Mouse (Mus musculus) embryo, embryonic 10 days (tissue): ENCODE results near the gene Serpina11.

Experiments used
- DNase-seq: peaks from one replicate; pipeline ENCODE4 v3.0.0-alpha.2; 2015; ENCODE audit warnings: low spot score

Serpina11 gene

DNA sequence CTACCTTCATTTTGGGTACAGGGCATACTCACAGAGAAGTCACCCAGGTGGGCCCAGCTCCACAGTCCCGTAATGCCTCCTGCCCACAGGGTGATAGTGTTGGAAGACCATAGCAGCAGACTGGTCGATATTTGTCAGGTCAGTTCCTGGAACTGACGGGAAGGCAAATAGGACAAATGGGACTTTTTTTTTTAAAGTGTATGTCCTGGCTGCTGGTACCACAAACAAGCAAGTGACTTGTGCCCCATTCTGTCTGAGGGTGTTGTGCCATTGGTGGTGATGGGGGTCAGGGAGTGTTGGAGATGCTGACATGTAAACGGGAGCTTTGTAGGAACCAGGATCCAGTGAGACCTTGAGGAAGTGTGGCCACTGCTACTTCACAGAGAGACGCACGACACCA, at the start of gene Serpina11:
Gene Serpina11, minus strand, starts transcription at position 101 of the 400 bp plus-strand sequence.
- DNase-seq: no peak

DNA sequence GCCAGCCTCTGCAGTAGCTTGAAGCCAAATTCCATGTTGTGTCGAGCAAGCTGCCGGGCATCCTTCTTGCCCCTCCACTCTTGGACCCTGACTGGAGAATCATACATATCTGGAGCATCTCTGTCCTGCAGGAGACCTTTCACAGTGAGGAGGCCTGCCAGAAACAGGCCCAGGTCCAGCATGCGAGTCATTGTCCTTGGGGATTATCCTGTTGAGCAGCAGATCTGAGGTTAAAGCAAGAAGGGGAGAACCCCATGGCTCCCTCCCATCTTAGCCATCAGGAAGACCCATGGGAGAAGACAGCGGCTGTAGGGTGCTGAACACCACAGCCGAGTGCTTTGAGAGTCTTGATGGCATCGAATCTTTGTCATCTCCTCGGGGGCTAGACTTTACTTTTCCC, 48.4 kb upstream of the Serpina11 start:
- DNase-seq: no peak

DNA sequence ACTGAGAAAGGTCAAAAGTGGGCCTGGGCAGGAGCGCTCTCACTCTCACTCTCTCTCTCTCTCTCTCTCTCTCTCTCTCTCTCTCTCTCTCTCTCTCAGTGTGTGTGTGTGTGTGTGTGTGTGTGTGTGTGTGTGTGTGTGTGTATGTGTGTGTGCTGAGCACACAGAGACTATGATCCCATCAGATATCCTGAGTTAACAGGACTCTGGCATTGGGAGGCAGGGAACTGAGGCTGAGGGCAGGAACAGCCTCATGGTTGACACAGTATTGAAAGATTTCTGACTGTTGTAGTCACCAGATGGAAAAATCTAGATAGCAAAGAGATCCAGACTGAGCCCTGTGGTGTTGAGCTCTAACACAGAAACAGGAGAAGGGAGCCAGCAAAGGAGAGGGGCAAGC, 44.0 kb upstream of the Serpina11 start:
- DNase-seq: no peak

DNA sequence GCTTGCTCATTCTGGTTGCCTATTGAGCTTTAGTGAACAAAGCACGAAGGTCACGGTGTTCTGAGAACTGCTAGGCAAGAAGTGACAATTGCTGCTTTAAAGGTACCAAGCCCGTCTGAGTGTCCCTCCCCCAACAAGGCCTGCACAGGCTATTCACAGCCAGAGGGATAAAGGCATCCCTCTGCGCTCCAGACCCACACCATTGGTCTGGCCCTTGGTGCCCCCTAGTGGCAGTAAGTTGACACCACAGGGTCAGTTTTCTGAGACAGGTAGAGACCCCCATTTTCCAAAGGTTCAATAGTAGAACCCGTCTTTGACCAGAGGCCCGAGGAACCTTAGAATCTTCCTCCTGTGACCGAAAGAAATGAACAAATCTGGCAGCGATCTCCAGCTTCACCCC, 40.2 kb upstream of the Serpina11 start:
- DNase-seq: peak; percentile 53

DNA sequence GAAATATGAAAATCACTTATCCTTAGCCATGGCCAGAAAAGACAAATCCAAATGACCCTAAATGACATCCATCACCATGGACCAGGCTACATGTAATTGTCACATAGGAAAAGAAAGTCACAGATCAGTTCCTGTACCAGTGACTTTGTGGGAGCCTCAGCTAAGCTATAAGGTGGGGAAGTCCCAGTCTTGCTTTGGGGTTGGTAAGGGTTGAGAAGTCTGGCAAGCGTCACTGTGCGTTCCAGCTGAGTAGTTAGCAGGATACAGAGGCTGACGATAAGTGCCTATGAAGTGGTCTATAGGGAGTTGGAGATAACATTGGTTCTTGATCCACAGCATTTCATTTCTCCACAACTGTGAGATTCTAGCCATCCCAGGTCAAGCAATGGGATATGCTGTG, 25.5 kb upstream of the Serpina11 start:
- no peak for DNase-seq

DNA sequence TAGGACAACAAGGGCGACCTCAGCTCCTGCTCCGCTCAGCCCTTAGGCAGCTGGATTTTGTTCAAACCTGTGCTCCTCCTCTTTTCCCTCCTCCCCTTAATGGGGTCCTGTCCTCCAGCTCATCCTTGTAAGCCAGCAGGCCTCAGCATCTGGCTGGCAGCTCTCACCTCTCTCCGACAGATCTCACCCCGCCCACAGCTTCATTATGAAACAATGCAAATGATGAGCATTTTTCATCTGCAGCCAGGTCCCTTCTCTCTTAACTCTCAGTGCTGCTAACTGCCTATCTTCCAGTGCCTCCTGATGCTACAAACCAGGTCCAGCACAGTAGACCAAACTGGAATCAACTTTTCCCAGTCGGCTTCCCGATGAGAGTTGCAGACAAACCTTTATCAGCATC, 23.9 kb upstream of the Serpina11 start, which contains the start of gene Serpina9:
Gene Serpina9, minus strand, starts transcription at position 136 of the 400 bp plus-strand sequence.
- no peak for DNase-seq

DNA sequence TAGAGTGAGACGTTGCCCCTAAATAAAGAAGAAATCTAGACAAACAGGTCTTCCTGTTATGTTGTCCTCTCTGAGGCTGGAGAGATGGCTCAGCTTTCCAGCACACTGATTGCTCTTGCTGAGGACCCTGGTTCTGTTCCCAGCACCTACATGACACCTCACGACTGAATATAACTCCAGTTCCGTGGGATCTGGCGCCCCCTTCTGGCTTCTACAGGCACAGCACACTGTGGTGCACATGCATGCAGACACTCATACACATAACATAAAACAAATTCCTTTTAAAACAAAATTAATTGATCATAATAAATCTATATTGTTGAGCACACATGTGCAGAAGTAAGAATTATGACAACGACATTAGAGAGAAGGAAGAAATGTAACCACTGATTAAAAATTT, 14.9 kb upstream of the Serpina11 start:
- no peak for DNase-seq

DNA sequence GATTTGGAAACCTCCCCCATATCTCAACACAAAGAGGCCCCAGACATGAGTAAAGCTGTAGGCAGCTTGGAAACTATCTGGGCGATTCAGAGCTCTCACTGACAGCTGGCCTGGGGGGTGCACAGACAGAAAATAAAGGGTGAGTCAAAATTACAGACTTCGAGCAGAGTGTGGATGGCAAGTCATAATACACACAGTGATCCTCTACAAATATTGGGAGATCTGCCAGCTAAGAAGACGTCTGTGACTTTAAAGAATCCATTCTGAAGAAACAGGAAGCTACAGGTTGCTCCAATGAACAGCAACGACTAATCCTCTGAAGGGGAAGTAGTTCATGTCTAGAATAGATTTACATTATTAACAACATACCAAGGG, 13.5 kb upstream of the Serpina11 start:
- DNase-seq: no peak

DNA sequence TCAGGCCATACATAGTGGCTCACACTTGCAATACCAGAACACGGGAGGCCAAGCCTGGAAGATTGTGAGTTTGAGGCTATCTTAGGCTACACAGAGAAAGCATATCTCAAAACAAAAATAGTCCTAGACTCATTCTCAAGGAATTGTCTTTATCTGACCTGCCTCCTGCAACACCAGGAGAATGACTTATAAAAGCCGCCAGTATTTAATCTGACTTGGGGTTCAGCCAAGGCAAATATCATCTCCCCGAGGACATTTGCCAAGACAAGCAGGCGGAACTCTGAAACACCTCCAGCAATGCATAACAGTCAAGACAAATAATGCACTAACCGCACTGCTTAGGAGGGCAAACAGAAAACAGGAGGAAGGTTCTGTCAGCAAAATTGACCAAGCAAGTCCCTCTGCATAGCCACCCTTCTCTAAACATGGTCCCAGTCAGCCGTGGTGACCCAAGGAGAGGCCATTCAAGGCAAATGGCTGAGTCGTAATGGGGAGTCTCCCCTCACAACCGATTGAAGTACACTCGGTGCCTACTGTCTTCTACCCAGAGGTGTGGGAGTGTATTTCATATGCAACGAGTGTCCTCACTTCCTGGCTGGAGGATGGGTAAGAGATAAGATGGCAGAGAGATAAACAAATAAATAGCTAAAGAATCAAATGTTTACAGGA, 12.9 kb upstream of the Serpina11 start:
- no peak for DNase-seq

DNA sequence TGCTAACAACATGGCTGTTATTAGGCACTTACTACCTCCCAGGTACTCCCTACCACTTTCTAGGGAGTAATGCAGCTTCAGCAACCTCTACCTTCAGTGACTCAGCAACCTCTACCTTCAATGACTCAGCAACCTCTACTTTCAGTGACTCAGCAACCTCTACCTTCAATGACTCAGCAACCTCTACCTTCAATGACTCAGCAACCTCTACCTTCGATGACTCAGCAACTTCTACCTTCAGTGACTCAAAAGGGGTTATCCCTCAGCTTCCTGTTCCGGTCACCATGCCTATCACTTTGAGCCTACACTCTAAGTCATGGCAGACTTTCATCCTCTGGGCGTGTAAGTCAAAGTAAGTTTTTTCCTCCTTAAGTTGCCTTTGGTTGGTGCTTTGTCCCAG, 10.8 kb upstream of the Serpina11 start:
- no peak for DNase-seq

DNA sequence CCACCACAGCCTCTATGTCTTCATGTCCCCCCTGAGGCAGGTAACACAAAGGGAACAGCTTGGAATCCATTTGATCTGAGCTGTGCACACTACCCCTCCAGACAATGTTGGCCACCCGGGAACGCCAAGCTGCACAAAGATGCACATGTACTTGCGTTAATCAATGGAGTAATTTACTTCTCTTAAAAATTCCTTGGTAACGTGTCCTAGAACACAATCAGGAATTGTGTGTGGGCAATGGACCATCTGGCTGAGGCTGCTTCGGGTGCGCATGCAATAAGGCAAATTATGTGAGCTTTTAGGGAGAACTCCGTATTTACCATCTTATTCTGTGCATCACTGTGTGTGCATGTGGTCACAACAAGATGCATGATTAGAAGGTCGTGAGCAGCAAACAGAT, 9.9 kb upstream of the Serpina11 start:
- no peak for DNase-seq

DNA sequence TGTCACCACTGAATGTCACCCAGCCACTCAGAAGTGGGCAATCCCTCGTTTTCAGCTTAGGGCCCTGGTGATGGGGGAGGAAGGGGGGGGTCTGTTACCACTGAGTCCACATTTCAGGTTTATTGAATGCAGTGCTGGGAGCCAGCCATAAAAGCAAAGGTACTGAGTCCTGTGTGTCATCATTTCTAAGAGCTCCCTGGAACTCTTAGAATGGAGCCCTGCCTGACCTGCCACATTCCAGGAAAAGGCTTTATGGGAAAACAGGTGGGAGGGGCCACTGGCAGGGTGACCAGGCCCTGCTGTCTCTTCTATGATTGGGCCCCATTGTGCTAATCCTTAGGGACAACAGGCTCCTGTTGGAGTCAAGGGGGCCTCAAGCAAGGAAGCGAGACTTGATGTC, 6.8 kb upstream of the Serpina11 start:
- DNase-seq: no peak

DNA sequence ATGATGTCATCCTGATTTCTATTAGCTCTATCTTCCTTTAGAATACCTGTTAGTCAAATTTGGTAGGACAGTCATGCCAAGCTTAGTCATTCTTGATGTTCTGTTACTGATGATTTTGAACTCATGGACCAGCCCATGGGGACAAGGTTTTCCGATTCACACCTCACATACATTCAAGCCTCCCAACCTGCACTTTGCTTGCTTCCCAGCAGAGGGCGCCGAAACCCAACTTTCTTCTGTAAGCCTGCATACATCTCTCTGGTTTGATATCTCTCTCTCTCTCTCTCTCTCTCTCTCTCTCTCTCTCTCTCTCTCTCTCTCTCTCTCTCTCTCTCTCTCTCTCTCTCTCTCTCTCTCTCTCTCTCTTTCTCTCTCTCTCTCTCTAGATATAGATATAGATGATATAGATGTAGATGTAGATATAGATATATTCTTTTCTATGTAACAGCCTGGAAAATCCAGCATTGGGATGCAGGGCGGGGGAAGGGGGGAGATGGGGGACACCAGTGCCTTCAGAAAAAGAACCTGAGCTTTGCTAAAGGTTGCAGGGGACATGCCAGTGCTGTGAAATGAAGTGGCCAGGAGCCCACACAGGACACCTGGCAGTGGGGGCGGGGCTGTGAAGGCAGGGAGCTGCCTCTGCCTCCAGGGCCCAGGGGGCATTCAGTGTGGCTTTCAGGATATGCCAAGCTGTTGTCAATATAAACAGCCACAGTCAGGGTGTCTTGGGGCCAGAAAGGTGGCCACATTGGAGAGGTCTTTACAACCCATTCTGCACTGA, 5.7 kb upstream of the Serpina11 start:
- peak; percentile 76 for DNase-seq

DNA sequence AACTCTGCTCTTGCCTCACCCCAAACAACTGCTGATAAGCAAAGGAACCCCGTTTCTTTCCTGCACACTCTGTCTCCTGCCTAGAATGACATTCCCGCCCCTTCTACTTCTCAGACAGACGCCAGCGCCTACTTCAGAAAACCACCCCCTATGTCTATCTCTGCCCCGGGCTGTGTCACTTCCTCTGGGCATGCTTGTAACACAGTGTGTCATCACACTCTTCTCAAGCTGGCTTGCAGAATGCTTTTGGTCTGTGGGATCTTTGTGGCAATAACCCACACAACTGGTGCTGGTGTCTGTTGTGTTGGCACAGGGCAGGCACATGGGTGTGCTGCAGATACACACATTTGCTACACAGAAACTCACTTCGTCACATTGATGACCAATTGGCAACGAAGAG, 3.2 kb upstream of the Serpina11 start:
- no peak for DNase-seq

DNA sequence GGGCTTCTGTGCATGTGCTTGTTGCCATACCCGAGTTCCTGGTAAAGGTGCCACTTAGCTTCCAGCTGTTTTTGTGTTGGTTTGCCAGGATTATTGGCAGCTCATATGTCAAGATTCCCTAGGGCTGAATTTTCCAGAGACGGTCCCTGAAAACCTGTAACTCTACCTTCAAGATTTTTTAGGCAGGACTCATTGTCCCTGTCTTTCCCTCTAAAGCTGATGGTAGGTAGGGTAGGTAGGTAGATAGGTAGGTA, 316 bp downstream of the Serpina11 start:
- DNase-seq: no peak

DNA sequence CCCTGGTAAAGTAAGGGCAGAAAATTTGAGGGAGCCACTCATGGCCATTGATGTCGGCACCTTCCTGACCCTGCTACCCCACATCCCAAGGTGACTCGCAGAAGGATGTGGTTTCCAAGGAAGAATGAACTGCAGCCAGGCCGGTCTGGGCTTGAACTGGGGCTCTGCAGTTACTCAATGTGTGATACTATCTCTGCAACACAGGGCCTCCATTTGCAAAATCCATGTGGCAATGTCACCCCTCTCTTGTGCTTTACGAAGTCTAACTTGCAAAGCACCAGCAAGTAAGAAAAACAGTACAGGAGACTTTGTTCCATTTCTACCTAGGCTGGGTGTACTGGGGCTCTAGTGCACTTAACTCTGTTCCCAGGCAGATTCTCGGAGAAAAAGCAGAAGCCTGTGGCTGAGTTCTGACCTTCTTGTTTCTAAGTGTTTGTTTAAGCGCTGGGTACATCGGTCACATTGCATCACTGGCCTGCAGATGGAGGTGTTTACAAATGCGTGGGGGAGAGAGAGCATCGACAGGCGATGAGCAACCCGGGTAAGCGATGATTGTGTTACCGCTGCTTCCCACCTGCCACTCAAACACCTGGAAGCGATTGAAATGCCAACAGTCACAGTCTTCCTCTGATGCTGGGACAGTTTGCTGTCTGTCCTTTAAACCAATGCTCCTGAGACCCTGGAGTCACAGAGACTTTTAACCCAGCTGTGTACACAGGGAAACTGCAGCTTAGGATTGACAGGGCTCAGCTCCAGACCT, 823 bp downstream of the Serpina11 start:
- DNase-seq: no peak

DNA sequence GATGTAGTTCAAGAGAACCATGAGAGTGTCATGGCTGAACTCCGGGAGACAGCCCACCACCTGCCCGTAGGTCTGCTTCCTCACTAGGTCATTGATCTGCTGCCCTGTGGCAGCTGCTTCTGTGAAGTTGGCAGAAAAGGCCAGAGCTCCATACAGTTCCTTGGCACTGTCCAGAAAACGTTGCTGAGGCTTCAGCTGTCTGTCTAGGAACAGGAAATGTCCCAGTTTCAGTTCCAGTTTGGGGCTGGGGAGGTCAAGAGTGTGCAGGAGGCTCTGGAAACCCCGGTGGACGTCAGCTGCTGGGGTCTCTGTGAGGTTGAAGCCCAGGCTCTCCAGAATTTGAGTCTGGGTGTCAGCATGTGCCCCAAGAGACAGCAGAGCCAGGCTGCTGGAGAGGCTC, 3.9 kb downstream of the Serpina11 start:
- DNase-seq: no peak

DNA sequence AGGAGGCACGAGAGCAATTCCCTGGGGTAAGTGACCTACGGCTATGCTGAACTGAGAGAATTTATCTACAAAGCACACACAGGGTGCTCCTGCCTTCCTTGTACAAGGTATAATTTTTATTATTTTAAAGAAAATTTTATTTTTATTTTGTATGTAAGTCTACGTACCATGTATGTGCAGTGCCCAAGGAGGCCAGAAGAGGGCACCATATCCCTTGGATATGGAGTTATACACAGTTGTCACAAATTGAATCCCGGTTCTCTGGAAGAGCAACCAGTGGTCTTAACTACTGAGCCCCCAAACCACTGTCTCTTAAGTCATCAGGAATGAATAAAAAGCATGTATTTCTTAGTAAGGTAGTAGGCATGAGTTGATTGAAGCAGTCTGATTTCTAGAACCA, 4.8 kb downstream of the Serpina11 start:
- peak; percentile 76 for DNase-seq

DNA sequence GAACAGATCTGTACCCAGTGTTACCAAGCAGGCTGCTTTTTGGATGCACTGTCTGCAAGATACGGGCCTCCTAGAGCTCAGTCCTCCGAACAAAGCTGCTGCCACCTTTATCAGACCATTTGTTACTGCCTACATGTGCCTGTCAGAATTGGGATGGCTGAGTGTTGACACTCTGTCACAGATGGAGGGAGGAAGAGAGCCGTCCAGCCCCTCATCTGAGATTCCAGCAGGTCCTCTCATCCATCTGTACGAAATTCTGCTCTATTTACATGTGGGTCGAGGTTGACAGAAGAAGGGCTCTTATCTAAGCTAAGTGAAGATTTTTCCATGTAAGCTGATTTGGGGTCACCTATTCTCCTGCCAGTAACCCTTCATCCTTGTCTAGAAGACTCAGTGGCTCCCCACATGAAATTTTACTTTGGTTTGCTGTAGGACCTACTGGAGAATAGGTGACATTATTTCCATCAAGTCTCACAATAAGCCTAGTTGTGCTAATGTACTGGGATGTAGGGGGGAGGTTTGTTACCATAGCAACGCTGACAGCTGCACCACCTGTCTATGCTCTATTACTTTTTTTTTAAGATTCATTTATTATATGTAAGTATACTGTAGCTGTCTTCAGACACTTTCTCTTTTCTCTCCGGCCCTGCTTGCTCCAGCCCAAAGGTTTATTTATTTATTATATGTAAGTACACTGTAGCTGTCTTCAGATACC, 8.0 kb downstream of the Serpina11 start:
- no peak for DNase-seq

DNA sequence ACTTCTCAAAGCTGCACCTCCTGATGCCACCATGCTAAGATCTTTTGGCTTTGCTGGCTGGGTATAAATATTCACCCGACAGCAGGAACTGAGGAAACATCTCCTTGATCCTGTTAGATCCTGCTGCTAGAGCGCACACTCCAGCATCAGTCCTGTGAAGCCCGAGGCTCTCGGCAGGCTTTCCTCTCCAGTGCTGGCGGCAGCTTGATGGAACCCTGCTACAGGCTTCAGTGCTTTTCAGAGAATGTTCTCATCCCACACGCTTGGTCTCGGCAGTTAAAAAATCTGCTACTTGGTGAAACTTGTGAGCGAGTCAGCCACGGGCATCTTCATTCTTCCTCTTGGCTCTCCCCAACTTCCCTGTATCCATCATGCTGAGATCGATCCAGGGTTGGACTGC, 11.5 kb downstream of the Serpina11 start:
- DNase-seq: no peak

DNA sequence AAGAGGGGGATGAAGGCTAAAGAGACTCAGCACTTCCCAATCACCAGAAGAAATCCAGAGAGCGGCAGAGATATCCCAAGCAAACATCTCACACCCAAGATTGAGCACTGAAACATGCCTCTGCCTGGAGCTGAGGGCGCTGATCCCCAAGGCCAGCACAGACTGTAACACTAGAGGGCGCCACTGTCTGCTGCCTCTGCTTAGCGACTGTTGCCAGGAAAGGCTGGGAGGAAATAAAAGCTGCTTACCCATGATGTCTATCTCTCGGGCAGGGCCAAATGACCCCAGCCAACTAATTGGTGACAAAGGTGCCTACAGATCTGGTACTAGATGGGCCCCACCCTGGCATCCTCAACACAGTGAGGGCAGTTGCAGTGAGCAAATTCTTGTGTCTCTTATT, 11.9 kb downstream of the Serpina11 start:
- DNase-seq: peak; percentile 48

DNA sequence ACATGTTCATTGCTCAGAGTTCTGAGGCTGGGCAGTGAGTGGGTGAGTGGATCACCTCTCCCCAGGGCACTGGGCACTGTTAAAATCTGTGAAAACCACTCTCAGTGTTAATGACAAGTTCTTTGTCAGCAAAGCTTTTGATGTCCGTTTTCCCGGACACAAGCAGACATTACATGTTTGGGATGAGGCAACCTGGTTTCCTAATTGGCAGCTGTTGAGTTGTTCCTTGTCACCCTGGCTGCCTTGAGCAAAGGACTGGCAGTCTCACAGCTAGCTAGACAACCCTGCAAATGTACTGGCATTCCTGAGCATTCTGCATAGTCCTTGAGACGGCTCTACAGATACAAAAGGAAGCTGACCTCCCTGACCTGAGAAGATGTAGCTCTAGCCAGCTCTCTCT, 12.7 kb downstream of the Serpina11 start:
- no peak for DNase-seq

DNA sequence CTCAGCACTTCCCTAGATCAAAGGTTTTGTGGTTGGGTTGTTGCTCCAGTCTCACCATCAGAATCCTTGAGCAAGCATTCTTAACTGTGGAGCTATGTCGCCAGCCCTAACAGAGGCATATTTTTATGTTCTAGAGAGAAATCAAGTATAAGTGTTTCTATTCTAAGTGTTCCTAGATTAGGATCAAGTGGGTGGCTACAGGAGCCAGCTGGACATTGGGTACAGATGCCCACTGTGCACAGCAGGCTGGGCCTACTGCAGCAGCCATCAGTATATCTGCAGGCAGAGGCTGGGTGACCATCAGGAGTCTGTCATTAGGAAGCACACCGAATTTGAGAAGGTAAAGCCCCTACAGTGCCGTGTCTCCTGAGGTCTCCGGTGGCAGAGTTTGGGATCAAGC, 18.7 kb downstream of the Serpina11 start:
- no peak for DNase-seq
